Mouse (Mus musculus) kidney, postnatal 0 days (tissue): ENCODE data around the gene Fos. TPM values are rescaled to one million over a fixed set of nuclear protein-coding genes. Genes with fewer than 3 reads are reported as not detected.
"Not testable (repeated sequence)": the region's sequence is repeated elsewhere in the genome, so short reads cannot be mapped to it uniquely, and the experiment has no call there.

ENCODE experiments used
- ATAC-seq: fragments of 200-750 bp; cut with Nextera tagmentation; replicated peaks from 2 replicates; pipeline ENCODE4 v1.8.0; 2017; ENCODE audit warnings: low read depth, moderate number of reproducible peaks, moderate TSS enrichment, moderate library complexity; ENCODE audit not compliant: low FRiP score
- DNase-seq: peaks from one replicate; pipeline ENCODE4 v3.0.0-alpha.2; 2016; ENCODE audit warnings: low spot score
- H3K27ac ChIP-seq: fragments of 300-500 bp; sonication (generic); 2 replicates; pipeline ENCODE4 v1.5.1; 2014; ENCODE audit warnings: mild to moderate bottlenecking
- H3K27me3 ChIP-seq: fragments of 300-500 bp; sonication (generic); 2 replicates; pipeline ENCODE4 v1.6.1; 2014; ENCODE audit warnings: low read length, mixed read lengths; ENCODE audit not compliant: insufficient read depth
- H3K36me3 ChIP-seq: fragments of 300-500 bp; sonication (generic); 2 replicates; pipeline ENCODE4 v1.6.1; 2014; ENCODE audit warnings: low read length, mixed read lengths; ENCODE audit not compliant: insufficient read depth
- H3K4me1 ChIP-seq: fragments of 300-500 bp; sonication (generic); replicated peaks from 2 replicates; pipeline ENCODE4 v1.6.1; 2014; ENCODE audit warnings: antibody characterized with exemption, low read length, mixed read lengths; ENCODE audit not compliant: insufficient read depth
- H3K4me2 ChIP-seq: fragments of 300-500 bp; sonication (generic); 2 replicates; pipeline ENCODE4 v1.6.1; 2014; ENCODE audit warnings: mild to moderate bottlenecking, low read length, moderate library complexity, mixed read lengths
- H3K4me3 ChIP-seq: fragments of 300-500 bp; sonication (generic); replicated peaks from 2 replicates; pipeline ENCODE4 v1.5.1; 2014; ENCODE audit warnings: low read depth, low read length
- H3K9ac ChIP-seq: fragments of 300-500 bp; sonication (generic); 2 replicates; pipeline ENCODE4 v1.6.1; 2014; ENCODE audit warnings: low read depth, low read length
- H3K9me3 ChIP-seq: fragments of 300-500 bp; sonication (generic); replicated peaks from 2 replicates; pipeline ENCODE4 v1.6.1; 2016; ENCODE audit warnings: low read length, inconsistent platforms, mixed read lengths
- CTCF ChIP-seq: IDR thresholded peaks from 2 replicates; pipeline ENCODE4 v1.5.1; 2016; ENCODE audit warnings: antibody characterized with exemption, low read depth, mild to moderate bottlenecking, moderate library complexity
- WGBS: fragments of 180-500 bp; shearing (Covaris S2); extraction: QIAGEN DNeasy Blood & Tissue Kit; methylation state at CpG from one replicate; pipeline ENCODE4 v1.1.7; 2014; 5-methylcytosine and 5-hydroxymethylcytosine counted together
- polyA plus RNA-seq: library from polyadenylated mRNA; unstranded; fragments of >200 nt; fragmentation: Nextera tagmentation; extraction: Ambion mirVana; gene quantifications from 2 replicates; pipeline ENCODE4 v1.2.1, GENCODE M21; 2015

Fos gene
- polyA plus RNA-seq, 1 experiment from 2014 or later: 3.9 TPM

DNA sequence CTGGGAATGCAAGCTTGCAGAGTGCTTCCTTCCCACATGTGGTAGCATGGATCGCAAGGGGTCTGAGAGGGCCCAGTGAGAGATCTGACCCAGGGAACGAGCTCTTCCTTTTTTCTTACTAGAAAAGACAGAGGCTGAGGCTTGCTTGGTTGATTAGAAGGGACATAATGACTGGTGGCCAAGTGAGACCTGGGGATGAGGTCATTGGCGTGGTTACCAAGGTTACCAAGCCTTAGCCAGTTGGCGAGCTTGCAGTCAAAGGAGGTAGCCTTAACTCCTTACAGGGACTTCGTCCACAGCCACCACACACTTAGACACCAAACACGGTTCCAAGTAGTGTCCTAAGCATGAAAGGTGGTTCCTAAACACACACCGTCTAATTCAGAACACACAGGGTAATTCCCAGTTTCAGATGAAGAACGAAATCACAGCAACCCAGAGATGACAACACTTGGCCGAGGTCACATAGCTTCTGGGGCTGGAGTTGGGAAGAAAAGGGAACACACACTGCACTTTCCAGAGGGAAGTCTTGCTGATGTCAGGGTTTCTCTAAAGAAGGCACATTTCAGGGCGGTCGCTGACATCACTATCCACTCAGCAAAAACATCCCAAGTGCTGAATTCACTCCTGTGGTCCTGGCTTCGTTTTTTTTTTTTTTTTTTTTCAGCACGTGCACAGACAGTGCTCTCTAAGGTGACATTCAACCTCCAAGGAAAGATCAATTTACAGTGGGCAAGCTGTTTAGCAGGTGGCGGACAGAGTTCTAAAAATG, 49.9 kb downstream of the Fos start:
- Histone ChIP-seq H3K4me2 (no peak overlapping the region), H3K36me3 (no peaks in the 10 kb centered on the region), H3K9ac (no peak overlapping the region), H3K4me3 (no peak overlapping the region), H3K4me1 (peaks cover 8% of the 10 kb centered on the region), H3K27me3 (no peaks in the 10 kb centered on the region), H3K27ac (no peak overlapping the region), H3K9me3 (no peaks in the 10 kb centered on the region)
- 44% methylated on average over 14 of the region's 14 CpGs for WGBS
- DNase-seq (no peak), ATAC-seq (no peak)
- no peak for TF ChIP-seq CTCF

DNA sequence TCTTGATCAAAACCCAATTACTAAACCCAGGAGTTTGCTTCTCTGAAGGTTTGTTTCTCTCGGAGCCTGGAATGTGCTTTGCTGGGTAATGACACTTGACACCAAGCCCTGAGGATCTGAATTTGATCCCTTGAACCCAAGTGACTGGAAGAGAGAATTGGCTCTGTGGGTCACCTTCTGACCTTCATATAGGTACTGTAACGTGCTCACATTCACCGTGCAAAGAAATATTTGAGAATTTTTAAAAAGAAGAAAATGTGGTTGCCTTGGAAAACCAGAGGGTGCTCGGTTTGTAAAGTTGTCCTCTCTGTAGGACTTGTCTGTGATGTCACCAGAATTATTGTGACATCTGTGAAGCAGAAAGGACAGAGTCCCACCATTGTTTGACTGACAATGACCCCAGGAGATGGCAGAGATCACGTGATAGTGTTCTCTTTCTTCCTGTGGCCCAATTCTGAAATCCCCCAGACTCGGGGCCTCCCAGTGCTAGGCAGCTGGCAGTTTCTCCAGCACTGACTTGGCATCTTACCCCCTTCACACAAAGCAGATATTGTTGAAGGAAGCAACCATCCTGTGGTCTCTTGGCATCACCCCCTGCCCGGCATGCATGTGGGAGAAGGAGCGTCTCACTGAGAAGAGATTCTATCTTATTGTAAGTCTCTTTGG, 50.6 kb downstream of the Fos start:
- ATAC-seq: no peak
- 47% methylated on average over 8 of the region's 8 CpGs for WGBS
- no peak for TF ChIP-seq CTCF
- Histone ChIP-seq H3K36me3 (no peaks in the 10 kb centered on the region), H3K27ac (no peak overlapping the region), H3K4me2 (no peak overlapping the region), H3K4me1 (peaks cover 8% of the 10 kb centered on the region), H3K9ac (no peak overlapping the region), H3K27me3 (no peaks in the 10 kb centered on the region), H3K4me3 (no peak overlapping the region), H3K9me3 (no peaks in the 10 kb centered on the region)
- no peak for DNase-seq

DNA sequence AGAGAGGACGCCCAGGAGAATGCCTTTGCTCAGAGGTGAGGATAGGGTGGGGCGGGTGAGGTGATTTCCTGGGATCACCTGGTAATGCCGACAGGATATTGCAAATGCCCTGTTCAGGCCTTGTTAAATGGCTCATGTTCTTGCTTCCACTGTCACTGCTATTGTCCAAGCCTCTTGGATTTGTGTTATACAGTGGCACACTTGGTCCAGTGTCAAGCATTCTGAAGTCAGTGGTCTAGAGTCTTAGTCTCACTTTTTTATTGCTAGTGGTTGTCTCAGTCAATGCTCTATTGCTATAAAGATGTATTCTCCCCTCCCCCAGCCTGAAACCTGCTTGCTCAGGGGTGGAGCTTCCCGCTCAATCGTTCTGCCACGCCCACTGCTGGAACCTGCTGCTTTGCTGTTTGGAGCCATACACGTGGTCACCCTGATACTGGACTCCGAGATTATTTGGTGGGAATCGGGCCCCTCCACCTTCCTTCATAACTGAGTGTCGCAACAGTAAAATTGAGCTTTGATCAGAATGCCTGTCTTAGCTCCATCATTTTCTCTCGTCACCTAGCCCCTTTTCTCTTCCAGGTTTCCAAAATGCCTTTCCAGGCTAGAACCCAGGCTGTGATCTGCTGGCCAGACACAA, 51.3 kb downstream of the Fos start:
- not testable (repeated sequence) for H3K9me3 ChIP-seq, H3K4me1 ChIP-seq, H3K27ac ChIP-seq, H3K4me3 ChIP-seq, ATAC-seq, DNase-seq, H3K4me2 ChIP-seq, H3K9ac ChIP-seq, H3K36me3 ChIP-seq, H3K27me3 ChIP-seq
- WGBS: 65% methylated on average over 11 of the region's 11 CpGs

Other genes with a start within 250 kb of the Fos start
- gene Mlh3, start 203.3 kb upstream of the Fos start, polyA plus RNA-seq: 7.1 and 7.3 TPM in 2 replicates
- 79.6 and 87.7 TPM in 2 replicates for gene Acyp1, start 185.5 kb upstream of the Fos start, polyA plus RNA-seq
- gene Zc2hc1c, start 185.3 kb upstream of the Fos start, polyA plus RNA-seq: 3.5 TPM in 2 replicates
- 15.5 and 16.4 TPM in 2 replicates for gene Nek9, start 134.5 kb upstream of the Fos start, polyA plus RNA-seq
- gene Tmed10, start 99.0 kb upstream of the Fos start, polyA plus RNA-seq: 357 and 372 TPM in 2 replicates
- 0.47 and 0.70 TPM in 2 replicates for gene Jdp2, start 125.1 kb downstream of the Fos start, polyA plus RNA-seq
- 4.0 and 4.3 TPM in 2 replicates for gene Batf, start 212.8 kb downstream of the Fos start, polyA plus RNA-seq